Mouse (Mus musculus) adrenal gland, postnatal 10 days (tissue): ENCODE measurements around the gene Klhl34. TPM values are rescaled to one million over a fixed set of nuclear protein-coding genes. Genes with fewer than 3 reads are reported as not detected.

Source experiments
- DNase-seq: peaks from one replicate; pipeline ENCODE4 v3.0.0; 2021; ENCODE audit warnings: mixed read lengths
- long read RNA-seq, 2 experiments: library from polyadenylated mRNA; stranded (forward); transcript quantifications; one replicate each; pipeline ENCODE4 v2.0.0; 2021
- total RNA-seq, 2 experiments: library from RNA; stranded (reverse); gene quantifications; 2 replicates each; pipeline ENCODE4 v1.2.3; 2021

Klhl34 gene
- under 1 TPM; 0.21 to 0.58 TPM for total RNA-seq
- long read RNA-seq, experiment 1 = 0 reads
- long read RNA-seq, experiment 2 = 0 reads

DNA sequence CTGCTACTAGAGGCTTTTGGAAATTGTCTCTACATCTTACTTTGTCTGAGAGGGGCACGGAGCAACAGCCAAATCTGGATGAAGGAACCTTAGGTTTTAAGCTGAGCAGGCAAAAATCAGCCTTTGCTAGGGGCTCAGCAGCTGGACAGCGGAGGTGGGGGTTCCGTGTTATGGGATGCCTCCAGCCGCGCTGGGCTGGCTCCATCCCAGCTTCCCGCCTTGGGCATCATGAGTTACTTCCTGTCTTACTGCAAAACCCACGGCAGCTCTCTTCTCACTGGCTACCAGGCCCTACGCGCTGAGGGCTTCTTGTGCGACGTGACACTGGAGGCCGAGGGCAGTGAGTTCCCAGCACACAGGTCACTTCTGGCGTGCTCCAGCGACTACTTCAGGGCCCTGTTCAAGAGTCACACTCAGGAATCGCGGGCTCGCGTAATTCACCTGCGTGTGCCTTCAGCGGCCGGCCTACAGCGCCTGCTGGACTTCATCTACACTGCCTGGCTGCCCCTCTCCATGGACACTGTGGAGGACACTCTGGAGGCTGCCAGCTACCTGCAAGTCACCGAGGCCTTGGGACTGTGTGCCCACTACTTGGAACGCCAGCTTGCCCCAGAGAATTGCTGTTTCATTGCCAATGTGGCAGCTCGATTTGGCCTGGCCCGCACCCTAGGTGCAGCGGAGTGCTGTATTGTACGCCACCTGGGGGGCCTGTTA is at the start of gene Klhl34:
Klhl34 (plus strand) TSS at position 229 of the 714 bp plus-strand sequence.
- peak; percentile 10 for DNase-seq

DNA sequence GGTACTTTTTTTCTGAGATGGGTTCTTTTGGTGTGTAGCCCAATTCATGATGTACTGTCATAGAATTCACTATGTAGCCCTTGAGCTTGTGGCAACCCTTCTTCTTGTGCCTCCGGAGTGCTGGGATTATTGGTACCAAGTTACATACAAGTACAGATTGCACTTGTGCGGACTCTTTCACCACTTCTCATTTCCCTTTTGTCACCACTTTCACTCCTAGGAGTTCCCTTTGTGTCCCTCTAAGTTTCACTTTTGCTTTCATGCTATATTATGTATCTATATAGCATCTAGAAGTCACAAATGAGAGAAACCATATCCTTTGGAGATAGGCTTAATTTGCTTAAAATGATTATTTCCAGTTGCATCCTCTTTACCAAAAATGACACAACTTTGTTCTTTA is 16.6 kb upstream of the Klhl34 start:
- DNase-seq = no peak

DNA sequence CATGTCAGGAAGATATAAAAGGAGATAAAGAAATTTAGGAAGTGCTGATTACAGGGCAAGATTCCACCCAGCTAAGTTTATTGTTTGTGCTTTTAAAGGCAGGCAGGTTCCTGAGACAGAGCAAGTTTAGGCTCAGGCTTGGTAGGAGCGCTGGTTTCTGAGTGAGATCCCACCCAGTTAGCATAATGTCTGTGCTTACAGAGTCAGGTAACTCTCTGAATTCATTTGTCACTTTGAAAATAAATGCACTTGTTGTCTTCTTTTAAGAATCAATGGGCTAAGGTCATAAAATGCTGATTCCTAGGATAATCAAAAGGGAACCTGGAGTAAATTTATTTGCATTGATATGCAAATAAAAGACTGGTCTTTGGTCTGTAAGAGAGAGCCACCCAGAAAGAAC is 8.5 kb upstream of the Klhl34 start:
- DNase-seq = no peak

DNA sequence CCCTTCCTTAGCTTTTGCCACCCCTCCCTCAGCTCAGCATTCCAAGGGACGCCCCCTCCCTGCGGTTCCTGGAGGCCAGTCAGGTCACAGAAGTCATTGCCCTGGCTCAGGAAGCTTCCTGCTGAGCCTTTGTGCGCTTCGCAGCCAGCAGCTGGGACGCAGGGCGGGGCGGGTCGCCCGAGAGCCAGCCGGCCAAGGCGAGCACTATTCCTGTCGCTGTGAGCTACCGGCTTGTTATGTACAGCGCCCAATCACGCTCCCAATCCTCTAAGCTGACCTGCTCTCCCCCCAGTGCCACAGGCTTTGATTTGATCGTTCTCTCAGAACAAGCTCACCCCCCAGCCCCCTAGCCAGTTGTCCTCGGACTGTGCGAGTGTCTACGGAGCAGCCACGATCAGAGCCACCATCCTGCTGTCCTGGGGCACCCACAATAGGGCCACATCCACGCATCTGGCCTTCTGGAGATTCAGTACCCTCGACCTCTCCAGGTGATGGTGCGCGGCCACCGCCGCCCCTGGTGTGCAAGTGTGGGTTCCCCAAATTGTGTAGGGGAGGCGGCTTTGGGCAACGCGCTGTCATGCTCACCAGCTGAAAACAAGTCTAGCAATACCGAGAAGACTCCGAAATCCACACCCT is 546 bp upstream of the Klhl34 start:
- peak; percentile 32 for DNase-seq

DNA sequence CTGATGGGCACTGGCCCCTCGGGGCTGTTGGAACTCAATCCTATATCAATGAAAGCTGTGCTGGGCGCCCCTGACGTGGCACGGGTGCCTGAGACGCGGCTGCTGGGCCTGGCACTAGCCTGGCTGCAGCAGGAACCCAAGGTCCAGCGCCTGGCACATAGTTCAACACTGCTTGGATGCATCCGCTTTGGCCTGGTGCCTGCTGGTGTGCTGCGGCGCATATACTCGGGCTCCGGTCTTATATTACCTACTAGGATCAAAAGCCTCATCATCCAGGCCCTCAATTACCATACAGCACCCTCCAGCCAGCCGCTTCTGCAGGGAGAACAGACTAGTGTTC is 656 bp downstream of the Klhl34 start:
- no peak for DNase-seq

DNA sequence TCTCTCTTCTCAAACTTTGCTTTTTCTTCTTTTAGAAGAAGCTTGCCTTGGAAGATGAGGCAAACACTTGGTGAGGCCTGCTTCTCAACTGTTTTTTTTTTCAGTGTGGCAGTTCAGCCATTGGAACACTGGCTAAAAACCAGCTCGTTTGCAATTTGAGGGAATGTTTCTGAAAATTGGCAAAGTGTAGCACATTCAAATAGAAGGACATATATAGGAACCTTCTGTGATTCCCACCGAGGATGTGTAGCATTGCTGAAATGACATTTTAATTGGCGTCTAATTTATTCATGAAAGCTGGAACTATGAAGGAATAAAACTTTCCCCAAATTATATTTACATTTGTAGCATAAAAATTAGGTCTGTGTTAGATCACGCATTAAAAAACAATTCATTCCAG is 11.7 kb downstream of the Klhl34 start:
- no peak for DNase-seq

Other genes starting within 250 kb of the Klhl34 start
- 1 to 10 TPM in 1 of 2 experiments, not detected in 1; 1.5 TPM for gene Yy2, start 249.4 kb upstream of the Klhl34 start, total RNA-seq
- gene Mbtps2, start 219.7 kb upstream of the Klhl34 start, total RNA-seq = 10 to 100 TPM; 22.0 to 22.9 TPM
- gene Smpx, start 119.5 kb upstream of the Klhl34 start, total RNA-seq = 10 to 100 TPM; 18.6 to 63.5 TPM
- 1 to 10 TPM; 4.5 to 6.6 TPM for gene Cnksr2, start 224.9 kb downstream of the Klhl34 start, total RNA-seq